Mouse (Mus musculus): Measurements from ENCODE around the gene Rhbdl1. TPM values are rescaled to one million over a fixed set of nuclear protein-coding genes. Genes with fewer than 3 reads are reported as not detected.
A peak's percentile ranks its signal among the peaks of the same experiment; 100 is the strongest.

The Rhbdl1 gene
- total and polyA plus RNA-seq, 2 experiments, result 0.74 to 5.5 TPM

DNA sequence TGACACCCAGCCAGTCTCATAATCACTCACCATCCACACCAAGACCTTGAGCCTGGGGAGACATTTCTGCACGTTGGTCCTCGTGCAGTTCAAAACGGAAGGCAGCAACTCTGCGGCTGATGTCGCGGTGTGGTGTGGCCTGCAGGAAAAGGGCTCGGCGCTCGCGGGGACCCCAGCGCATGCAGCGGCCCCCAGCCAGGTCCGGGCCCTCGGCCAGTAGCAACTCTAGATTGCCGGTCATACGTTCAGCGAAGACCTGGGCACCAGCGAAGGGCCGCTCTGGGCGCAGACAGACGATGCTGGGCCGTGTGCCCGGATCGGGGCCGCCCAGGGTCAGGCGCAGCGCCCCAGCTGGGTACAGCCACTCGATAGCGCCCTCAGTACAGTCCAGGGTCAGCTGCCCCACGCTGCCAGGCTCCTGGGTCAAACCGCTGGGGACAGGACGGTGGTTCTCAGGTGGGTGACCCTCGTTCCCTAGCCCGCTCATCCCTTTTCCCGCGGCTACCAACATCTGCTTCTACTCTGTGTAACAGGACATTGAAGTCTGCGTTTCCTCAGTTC is 40.8 kb downstream of the Rhbdl1 start:
- TF ChIP-seq CTCF (IDR thresholded peaks at IDR 0.05; ENCODE audit: low read depth, low read length), result no peak
- TF ChIP-seq POLR2A (IDR thresholded peaks at IDR 0.05; ENCODE audit: extremely low read depth, insufficient read depth, low read length), result no peak
- no peaks in the 10 kb centered on the region for H3K36me3 ChIP-seq (ENCODE audit: control insufficient read depth, insufficient read depth, low read length)
- 3% methylated on average over 37 of the region's 37 CpGs for WGBS
- H3K27ac ChIP-seq (replicated peaks; ENCODE audit: insufficient read depth, low read depth, low read length), result no peak overlapping the region; the same call in 1 of the 2 replicates
- H3K27me3 ChIP-seq (ENCODE audit: control insufficient read depth, insufficient read depth, low read length), result no peaks in the 10 kb centered on the region
- H3K9ac ChIP-seq (ENCODE audit: low read depth, low read length), result peak overlapping the region; percentile 68
- peak; percentile 51 for DNase-seq (ENCODE audit: extremely low read depth, low read depth, low spot score)
- peaks cover 5% of the 10 kb centered on the region; the same call in 1 of the 2 replicates for H3K4me1 ChIP-seq (ENCODE audit: control insufficient read depth, insufficient read depth, low read length)
- peak overlapping the region; percentile 79 for H3K4me3 ChIP-seq (ENCODE audit: insufficient read depth, low read depth, low read length)
- H3K79me2 ChIP-seq (ENCODE audit: control insufficient read depth, insufficient read depth, low read length), result no peaks in the 10 kb centered on the region

DNA sequence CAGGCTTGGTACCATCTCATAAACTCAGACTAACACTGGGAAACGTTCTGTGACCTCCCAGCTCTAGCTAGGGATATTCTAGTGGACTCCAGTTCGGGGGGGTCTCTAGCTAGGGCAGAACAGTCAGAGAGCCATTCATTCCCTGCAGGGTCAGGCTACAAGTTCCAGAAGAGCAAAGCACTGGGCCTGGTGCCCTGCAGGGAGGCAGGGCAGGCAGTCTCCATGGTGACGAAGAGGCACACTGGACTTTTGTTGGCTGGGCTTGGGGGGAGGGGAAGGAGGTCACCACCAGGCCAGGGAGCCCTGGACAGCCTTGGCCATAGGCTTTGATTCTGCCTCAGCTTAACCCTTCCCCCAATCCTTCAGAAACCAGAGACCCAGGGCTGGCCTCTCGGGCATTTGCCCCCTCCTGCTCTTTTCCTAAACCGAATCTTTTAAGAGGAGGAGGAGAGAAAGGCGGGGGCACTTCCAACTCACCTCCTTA is 41.4 kb downstream of the Rhbdl1 start, which contains the start of gene AC134908.4:
Gene AC134908.4 (minus strand): TSS at position 51 of the 484 bp plus-strand sequence.
- Histone ChIP-seq H3K4me1 (ENCODE audit: control insufficient read depth, insufficient read depth, low read length) (peaks cover 5% of the 10 kb centered on the region; the same call in 1 of the 2 replicates), H3K4me3 (ENCODE audit: insufficient read depth, low read depth, low read length) (peak within 1 kb of the TSS; percentile 79), H3K27ac (replicated peaks; ENCODE audit: insufficient read depth, low read depth, low read length) (no peak within 1 kb of the TSS; the same call in 1 of the 2 replicates), H3K9ac (ENCODE audit: low read depth, low read length) (peak within 1 kb of the TSS; percentile 68), H3K36me3 (ENCODE audit: control insufficient read depth, insufficient read depth, low read length) (no peaks in the 10 kb centered on the region), H3K27me3 (ENCODE audit: control insufficient read depth, insufficient read depth, low read length) (no peaks in the 10 kb centered on the region), H3K79me2 (ENCODE audit: control insufficient read depth, insufficient read depth, low read length) (no peaks in the 10 kb centered on the region)
- DNase-seq (ENCODE audit: extremely low read depth, low read depth, low spot score), result peak; percentile 26
- 56% methylated on average over 6 of the region's 6 CpGs for WGBS
- TF ChIP-seq CTCF (IDR thresholded peaks at IDR 0.05; ENCODE audit: low read depth, low read length) (no peak), POLR2A (IDR thresholded peaks at IDR 0.05; ENCODE audit: extremely low read depth, insufficient read depth, low read length) (no peak)

DNA sequence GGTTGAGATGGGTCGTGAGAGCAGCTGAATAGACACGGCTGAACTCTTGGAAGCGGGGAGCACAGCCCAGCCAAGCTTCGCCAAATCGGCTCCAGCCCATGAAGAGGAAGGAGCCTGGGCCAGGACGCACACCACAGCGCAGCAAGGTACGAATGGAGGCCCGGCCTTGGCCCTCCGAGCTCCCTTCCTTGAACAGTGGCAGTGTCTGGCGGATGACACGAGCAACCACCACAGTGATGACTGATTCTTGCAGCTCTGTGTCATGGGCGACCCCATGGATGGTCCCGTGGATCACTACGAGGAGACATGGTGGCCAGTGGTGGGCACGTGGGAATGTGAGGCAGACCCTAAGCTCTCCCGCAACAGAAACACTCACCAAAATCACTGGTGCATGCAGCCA is 42.1 kb downstream of the Rhbdl1 start:
- Histone ChIP-seq H3K4me1 (ENCODE audit: control insufficient read depth, insufficient read depth, low read length) (peaks cover 5% of the 10 kb centered on the region; the same call in 1 of the 2 replicates), H3K79me2 (ENCODE audit: control insufficient read depth, insufficient read depth, low read length) (no peaks in the 10 kb centered on the region), H3K27me3 (ENCODE audit: control insufficient read depth, insufficient read depth, low read length) (no peaks in the 10 kb centered on the region), H3K27ac (replicated peaks; ENCODE audit: insufficient read depth, low read depth, low read length) (no peak overlapping the region), H3K36me3 (ENCODE audit: control insufficient read depth, insufficient read depth, low read length) (no peaks in the 10 kb centered on the region), H3K9ac (ENCODE audit: low read depth, low read length) (no peak overlapping the region), H3K4me3 (ENCODE audit: insufficient read depth, low read depth, low read length) (no peak overlapping the region)
- WGBS, result 95% methylated on average over 17 of the region's 17 CpGs
- TF ChIP-seq CTCF (IDR thresholded peaks at IDR 0.05; ENCODE audit: low read depth, low read length) (no peak), POLR2A (IDR thresholded peaks at IDR 0.05; ENCODE audit: extremely low read depth, insufficient read depth, low read length) (no peak)
- DNase-seq (ENCODE audit: extremely low read depth, low read depth, low spot score), result no peak

DNA sequence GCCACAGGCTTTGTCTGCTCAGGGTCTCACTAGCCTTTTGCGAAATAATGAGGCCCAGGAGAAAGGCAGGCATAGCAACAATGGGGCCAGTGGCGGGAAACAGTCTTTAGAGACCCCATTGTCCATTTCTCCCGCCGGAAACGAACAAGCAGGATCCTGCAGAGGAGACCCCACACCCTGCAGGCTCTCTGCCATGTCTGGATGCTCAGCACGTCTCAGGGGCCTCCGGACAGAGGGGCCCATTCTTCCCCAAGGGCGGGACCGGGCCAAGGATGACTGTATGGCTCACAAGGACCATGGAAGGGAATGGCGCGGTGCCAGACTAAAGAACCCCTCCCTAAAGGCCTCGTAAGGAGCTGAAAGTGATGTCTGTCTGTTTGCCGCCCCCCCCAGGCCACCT is 42.9 kb downstream of the Rhbdl1 start:
- Histone ChIP-seq H3K4me3 (ENCODE audit: insufficient read depth, low read depth, low read length) (no peak overlapping the region), H3K27me3 (ENCODE audit: control insufficient read depth, insufficient read depth, low read length) (no peaks in the 10 kb centered on the region), H3K79me2 (ENCODE audit: control insufficient read depth, insufficient read depth, low read length) (no peaks in the 10 kb centered on the region), H3K27ac (replicated peaks; ENCODE audit: insufficient read depth, low read depth, low read length) (no peak overlapping the region), H3K4me1 (ENCODE audit: control insufficient read depth, insufficient read depth, low read length) (peaks cover 5% of the 10 kb centered on the region; the same call in 1 of the 2 replicates), H3K36me3 (ENCODE audit: control insufficient read depth, insufficient read depth, low read length) (no peaks in the 10 kb centered on the region), H3K9ac (ENCODE audit: low read depth, low read length) (no peak overlapping the region)
- 89% methylated on average over 13 of the region's 13 CpGs for WGBS
- DNase-seq (ENCODE audit: extremely low read depth, low read depth, low spot score), result no peak
- TF ChIP-seq POLR2A (IDR thresholded peaks at IDR 0.05; ENCODE audit: extremely low read depth, insufficient read depth, low read length), result no peak
- TF ChIP-seq CTCF (IDR thresholded peaks at IDR 0.05; ENCODE audit: low read depth, low read length), result no peak

DNA sequence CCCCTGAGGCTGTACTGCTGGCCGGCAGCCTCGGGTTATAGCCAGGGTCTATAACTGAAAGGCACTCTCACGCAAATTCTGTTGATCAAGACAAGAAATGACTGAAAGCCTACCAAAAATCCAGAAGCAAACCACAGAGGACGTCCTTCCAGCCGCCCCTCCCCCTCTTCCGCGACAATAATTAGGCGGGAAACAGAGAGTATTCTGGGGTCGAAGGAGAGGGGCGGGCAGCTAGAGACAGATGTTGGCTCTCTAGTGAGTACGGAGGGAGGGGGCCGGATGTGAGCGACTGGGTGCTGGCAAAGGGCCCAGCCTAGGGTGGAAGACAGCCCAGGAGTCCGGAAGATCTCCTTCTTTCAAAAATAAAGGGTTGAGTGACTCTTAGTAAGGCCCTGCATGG is 44.5 kb downstream of the Rhbdl1 start, which contains the start of gene Fam173a:
Gene Fam173a (minus strand): TSS at position 287 of the 400 bp plus-strand sequence.
- H3K27me3 ChIP-seq (ENCODE audit: control insufficient read depth, insufficient read depth, low read length), result no peaks in the 10 kb centered on the region
- DNase-seq (ENCODE audit: extremely low read depth, low read depth, low spot score), result peak; percentile 25

More for the DNA sequence above, 44.5 kb downstream of the Rhbdl1 start, which contains the start of gene Fam173a:
- Histone ChIP-seq H3K79me2 (ENCODE audit: control insufficient read depth, insufficient read depth, low read length) (no peaks in the 10 kb centered on the region), H3K27ac (replicated peaks; ENCODE audit: insufficient read depth, low read depth, low read length) (peak within 1 kb of the TSS; percentile 65), H3K4me1 (ENCODE audit: control insufficient read depth, insufficient read depth, low read length) (peaks cover 5% of the 10 kb centered on the region; the same call in 1 of the 2 replicates), H3K4me3 (ENCODE audit: insufficient read depth, low read depth, low read length) (peak within 1 kb of the TSS; percentile 91), H3K9ac (ENCODE audit: low read depth, low read length) (peak within 1 kb of the TSS; percentile 84), H3K36me3 (ENCODE audit: control insufficient read depth, insufficient read depth, low read length) (no peaks in the 10 kb centered on the region)
- TF ChIP-seq CTCF (IDR thresholded peaks at IDR 0.05; ENCODE audit: low read depth, low read length) (no peak), POLR2A (IDR thresholded peaks at IDR 0.05; ENCODE audit: extremely low read depth, insufficient read depth, low read length) (no peak)
- under 1% methylated on average over 14 of the region's 14 CpGs for WGBS

Measured in liver, adult 2 months (tissue).